Mouse (Mus musculus) common myeloid progenitor, adult 5-6 weeks (primary cell): ENCODE measurements around the gene Wdtc1. TPM values are rescaled to one million over a fixed set of nuclear protein-coding genes. Genes with fewer than 3 reads are reported as not detected.

Experiments used
- ATAC-seq: replicated peaks from 2 replicates; pipeline ENCODE4 v1.8.0; 2016; ENCODE audit warnings: low read depth, mild to moderate bottlenecking, moderate TSS enrichment, inconsistent platforms; ENCODE audit not compliant: poor library complexity, severe bottlenecking
- total RNA-seq: library from RNA; stranded (forward); fragments of 200-1000, 187-1606 nt; gene quantifications from 2 replicates; pipeline ENCODE4 v1.2.3, GENCODE M21; 2017

Wdtc1 gene
- total RNA-seq: 9.3 and 12.6 TPM in 2 replicates

DNA sequence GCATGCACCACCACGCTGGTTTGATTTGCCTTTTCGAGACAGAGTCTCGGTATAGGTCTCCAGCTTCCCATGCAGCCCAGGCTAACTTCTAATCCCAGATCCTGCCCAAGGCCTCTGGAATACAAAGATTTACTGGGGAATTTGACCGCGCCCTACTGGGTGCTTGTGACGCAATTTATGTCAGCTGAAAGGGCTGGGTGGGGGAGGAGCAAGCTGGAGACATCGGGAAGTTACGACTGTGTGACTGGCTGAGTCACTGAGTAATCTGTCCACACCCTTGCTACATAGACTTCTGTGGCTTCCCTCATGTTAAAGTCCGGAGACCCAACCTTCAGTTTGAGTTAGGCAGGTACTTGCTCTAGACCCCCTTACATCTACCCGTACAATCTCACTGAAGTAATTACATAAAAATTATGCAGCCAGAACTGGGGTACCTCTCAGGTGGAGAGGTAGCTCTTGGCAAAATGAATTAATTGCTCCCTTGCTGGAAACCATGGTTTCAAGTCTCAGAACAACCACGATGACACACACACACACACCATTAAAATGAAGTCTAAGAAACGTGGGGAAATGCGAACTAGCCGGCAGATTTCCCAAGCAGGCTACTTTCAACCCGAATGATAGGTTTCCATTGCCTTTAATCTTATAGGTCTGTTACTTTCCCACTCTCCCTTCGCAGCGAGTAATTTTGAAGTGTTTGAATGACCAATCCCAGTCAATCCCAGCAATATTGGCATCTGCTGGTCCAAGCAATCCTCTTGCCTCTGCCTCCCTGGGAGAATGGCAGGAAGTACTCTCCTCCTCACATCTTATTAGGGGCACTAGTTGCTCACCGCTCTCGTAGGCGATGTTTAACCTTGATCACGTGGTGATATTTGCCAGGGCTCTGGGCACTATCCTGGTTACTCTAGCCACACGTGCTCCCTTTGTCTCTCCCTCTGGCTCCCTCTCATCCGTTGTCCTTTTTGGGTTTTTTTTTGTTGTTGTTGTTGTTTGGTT lies at the start of gene Wdtc1:
Gene Wdtc1 (minus strand): TSS at position 115 of the 999 bp plus-strand sequence.
- peak; percentile 39; the same call in 1 of the 2 replicates for ATAC-seq

DNA sequence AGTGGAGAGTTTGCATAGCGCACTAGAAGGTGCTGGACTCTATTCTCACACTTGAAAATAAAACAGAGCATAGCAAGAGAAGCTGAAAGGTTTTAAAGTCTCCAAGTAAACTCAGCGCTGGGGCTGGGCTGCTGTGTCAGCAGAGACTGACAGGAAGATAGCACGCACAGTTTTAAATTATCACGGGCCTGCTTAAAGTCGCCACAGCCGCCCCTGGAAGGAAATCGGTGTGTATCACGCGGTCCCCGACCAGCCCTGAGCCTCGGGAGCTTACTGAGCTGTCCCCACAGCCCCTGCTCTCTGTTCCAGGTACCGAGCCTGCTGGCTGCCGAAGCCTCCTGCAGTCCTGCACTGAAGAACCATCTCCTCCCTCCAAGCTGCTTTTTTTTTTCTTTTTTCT lies 48.7 kb upstream of the Wdtc1 start:
- peak; percentile 62 for ATAC-seq

DNA sequence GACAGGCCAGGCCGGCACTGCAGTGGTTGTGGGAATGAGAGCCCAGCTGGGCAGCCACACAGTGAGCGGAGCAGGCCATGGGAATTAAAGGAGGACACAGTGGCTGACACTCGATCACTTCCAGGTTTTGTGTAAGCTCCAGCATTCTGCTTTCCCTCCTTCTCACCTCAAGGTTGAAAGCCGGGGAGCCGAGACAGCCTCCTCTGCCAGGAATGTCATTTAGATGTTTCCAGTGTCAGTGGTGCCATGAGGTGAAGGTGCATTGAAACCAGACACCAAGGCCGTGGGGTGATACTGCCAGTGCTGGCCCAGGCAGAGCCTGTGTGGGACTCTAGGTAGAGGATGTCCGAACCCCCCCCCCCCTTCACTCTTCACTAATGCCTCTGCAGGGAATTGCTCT lies 46.8 kb upstream of the Wdtc1 start:
- ATAC-seq: no peak

DNA sequence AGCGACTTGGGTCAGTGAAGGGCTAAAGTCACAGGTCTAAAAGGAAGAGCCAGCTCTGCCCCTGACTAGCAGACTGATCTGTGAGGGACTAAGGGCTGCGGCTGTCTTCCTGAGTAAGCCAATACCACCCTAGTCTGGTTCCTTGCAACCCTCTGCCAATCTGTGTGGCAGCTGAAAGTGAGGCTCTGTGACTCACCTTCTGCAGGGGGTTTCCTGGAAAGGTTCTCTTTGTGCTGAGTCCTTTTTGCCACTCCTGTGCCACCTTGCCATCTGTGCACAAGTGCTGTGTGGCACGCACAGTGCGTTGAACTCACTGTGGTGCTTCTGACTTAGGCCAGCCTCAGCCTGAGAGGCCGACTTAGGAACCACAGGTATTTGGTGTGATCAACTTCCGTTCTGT lies 46.2 kb upstream of the Wdtc1 start:
- no peak for ATAC-seq

DNA sequence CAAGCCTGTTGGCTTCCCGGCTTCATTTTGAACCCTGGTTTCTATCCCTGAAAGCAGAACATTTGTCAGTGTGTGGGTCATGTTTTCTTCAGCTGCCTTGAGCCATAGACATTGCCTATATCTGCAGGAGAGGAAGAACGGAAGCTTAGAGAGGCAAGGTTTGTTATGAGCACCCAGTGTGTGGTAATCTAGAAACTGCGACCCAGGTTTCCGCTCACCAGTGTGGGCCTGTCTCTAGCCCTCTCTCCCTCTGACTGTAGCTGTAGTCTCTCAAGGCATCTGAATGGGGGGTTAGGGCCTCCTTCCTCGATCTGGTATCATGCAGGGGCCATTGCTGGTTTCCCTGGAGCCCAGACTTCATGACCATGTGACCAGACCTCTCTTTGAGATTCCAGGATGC lies 45.3 kb upstream of the Wdtc1 start:
- no peak for ATAC-seq

DNA sequence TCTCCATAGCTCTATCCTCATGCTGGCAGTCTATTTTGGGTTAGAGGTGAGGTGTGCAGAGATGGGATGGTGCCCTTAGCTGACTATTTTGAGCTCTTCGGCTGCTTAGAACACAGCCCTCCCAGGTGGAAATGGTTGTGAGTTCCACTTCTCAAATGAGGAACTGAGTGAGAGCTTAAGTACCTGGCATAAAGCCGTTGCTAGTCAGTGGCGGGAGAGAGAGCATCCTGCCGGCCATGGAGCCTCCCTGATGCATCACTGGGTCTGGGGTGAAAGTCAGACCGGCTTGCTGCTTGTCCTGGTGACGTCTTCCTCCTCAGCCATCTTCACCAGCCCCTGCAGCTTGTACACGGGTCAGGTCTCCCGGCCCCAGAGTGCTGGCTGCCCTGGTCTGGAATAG lies 44.7 kb upstream of the Wdtc1 start:
- ATAC-seq: no peak

DNA sequence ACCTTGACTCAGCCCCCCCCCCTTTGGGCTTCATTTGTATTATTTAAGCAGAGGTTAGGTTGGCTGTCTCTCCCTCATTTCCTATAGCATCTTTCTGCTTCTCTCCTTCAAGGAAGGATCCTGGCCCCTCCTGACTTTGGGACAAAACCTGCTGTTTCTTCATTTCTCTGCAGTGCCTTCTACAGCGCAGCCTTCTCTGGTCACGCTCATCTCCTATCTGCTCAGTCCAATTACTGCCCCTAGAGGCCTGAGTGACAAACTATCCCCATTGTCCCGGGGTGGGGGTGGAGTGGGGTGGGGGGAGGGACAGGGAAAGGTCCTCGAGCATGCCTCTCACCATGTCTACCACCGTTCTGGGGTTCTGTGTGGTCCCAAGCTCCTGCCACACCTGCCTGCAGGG lies 44.0 kb upstream of the Wdtc1 start:
- ATAC-seq: no peak

DNA sequence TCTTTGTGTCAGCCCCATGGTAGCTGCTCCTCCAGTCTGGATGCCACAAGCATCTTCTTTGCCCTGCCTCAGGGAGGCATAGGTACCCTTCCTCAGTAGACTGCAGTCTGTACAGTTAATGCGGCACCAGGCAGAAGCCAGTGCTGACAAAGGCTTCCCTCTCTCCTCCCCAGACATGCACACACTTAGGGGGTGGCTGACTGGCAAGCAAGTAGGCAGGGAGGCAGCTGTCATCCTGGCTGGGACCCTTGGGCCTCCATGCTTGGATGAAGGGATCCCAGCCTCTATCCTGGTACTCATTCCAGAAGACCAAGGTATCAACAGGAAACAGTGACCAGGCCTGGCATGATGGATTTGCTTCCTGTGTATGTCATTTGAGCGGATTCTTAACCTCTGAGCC lies 42.8 kb upstream of the Wdtc1 start:
- ATAC-seq: no peak

DNA sequence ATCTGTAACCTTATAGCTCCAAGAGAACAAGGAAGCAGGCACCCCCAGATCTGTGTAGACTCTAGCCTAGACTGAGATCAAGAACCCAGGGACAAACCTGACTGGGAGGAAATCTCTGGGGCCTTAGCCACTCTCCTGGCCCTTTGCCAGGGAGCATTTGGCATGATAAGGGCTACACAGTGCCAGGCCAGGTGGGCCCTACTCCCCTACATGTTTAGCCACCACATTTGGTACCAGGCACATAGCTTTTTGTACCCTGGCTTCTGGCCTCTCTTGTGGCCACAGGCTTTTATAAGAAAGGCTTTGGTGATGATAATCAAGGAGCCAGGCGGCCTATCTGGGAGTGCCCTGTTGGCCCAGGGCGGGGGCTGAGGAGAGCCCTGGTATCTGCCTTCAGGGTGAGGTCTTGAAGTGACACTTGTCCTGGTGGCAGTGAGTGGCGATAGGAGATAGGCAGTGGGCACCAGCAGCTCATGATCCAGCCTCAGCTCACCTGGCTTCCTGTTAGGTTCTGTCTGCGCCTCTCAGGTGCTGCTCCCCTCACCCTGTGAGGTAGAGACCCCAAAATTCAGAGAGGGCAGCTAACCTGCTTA lies 41.8 kb upstream of the Wdtc1 start:
- ATAC-seq: peak; percentile 36; the same call in 1 of the 2 replicates

DNA sequence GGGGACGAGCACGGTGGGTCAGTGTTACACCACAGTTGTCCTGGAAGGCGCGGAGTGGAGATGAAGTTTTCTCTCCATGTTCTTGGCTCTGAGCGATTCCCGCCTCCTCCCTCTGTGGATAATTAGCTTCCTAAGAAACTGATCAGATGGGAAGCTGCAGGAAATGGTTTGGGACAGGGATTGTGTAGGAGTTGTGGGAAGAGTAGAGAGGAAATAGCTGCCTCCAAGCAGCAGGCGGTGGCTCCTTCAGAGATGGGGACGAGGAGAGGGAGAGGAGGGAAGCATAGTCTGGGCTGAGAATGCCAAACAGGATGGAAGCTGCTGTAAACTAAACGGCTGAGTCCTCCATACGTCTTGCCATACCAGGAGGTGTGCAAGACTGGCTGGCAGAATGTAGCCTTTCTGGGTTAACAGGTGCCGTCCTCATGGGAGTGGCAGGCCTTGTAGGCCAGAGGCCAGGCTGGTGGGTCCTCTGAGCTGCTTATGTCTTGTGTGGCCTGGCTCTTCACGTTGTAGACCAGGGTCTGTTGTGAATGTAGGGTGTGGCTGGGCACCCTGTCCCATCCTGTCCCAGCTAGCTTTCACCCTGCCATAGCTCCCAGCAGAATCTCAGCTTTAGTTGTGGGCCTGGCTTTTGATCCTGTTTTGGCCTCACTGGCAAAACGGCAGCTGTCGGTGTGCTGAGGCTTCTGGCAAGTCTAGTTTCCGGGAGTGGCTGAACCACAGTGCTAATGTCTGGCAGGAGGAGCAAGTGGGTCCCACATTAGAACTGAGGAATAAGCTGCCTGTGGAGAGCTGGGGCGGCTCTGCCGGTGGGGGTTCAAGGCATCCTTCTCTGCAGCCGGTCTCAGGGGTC lies 38.1 kb upstream of the Wdtc1 start:
- ATAC-seq: no peak

DNA sequence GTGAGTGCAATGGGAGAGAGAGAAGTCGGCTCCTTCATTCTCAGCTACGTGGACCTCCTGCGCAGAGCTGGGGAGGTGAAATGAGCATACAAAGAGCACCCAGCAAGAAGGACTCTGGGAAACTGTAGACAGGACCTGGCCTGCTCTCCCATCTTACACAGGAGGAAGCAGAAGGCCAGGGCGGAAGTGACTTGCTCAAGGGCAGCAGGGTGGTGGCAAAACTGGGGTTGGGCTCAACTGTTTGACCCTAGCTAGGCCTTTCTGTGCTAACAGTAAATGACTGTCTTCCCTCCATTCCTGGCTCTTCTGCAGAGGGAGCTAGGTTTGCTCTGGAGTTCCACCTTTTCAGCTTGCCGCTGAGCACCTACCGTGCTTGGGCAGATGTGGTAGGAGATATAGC lies 37.3 kb upstream of the Wdtc1 start:
- ATAC-seq: peak; percentile 57

DNA sequence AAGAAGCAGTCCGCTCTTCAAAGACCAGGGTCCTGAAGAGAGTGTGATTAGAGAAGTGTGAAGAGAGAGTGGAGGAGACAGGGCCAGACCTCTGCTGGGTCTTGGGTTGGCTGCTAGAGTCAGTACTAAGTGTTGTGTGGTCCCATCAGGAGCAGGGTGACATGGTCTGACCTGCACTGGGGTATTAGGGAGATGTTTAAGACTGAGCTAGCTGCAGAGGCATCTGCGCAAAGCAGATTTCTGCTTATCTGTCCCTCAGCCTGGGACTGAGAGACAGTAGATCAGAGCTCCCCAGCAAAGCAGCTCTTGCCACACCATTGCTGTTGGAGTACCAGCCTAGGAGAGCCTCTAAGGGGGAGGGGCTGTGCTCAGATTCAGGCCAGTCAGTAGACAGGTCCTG lies 36.8 kb upstream of the Wdtc1 start:
- peak; percentile 73 for ATAC-seq

DNA sequence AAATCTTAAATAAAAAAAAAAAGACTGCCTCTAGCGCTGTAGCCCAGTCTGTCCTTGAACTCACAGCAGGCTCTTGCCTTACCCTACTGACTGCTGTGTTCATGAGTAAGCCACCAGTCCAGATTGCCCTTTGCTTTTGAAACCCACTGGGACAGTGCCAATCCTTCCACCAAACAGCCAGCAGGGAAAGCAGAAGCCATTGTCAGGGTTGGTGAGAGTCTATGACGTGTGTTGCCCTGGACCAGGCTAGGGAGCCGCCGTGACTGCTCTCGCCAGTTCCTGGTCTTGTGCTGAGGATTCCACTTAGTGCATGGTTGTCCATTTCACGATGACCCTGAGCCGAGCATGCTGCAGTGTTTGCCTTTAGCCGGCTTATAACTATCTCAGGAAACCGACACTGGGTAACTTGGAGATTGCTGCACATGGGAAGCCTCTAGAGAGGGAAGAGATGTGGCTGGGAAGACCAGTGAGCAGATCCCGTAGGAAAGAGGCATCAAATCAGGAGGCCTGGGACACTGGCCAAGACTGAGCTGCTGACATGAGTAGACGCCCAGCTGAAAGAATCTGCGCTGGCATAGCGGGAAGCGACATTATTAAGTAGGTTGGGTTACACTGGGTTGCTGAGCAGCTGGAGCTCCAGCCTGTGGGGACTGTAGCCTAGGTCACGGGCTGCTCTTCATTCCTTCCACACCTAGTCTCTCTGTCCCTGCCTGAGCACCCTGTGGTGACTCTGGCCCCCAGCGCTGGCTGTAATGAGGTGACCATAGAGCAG lies 35.7 kb upstream of the Wdtc1 start:
- no peak for ATAC-seq

DNA sequence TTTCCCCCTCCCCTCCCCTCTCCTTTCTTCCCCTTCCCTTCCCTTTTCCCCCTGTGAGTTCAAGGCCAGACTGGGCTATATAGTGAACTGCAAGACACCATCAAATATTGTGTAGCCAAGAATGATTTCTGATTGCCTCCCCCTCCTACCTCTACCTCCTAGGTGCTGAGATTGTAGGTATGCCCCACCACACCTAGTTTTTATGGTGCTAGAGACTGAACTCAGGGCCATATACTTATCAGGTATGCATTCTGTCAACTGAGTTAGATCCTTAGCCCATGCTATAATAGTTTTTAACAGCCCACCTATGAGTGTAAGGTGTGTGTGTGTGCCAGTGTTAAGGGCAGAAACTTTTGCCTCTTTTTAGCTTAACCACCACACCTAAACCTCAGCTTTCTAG lies 33.8 kb upstream of the Wdtc1 start:
- ATAC-seq: no peak

DNA sequence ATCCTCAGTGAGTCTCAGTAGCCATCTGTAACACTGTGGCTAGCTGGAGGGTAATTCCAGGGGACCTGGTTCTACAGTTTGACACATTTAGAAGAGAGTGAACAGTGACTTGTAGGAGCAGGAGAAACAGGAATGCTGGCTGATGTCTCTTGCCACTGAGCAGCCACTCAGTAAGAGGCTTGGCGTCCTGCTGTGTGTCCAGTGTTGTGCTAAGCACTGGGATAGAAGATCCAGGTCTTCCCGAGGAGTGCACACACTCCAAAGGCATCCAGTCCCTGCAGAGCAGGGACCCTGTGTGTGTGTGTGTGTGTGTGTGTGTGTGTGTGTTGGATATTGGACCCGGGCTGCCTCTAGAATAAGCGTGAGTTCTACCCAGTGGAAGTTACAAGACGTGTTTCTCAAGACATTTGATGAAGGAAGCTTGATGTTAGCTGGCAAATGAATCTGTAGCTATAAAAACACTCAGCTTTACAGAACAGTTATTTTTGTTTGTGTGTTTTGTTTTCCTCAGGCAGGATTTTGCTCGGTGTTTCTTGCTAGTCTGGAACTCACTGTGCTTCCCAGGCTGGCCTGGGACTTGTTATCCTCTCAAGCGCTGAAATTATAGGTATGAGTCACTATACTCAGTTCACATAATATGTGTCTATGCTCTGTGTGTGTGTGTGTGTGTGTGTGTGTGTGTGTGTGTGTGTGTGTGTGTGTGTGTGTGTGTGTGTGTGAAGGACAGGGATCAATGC lies 32.9 kb upstream of the Wdtc1 start:
- no peak for ATAC-seq

DNA sequence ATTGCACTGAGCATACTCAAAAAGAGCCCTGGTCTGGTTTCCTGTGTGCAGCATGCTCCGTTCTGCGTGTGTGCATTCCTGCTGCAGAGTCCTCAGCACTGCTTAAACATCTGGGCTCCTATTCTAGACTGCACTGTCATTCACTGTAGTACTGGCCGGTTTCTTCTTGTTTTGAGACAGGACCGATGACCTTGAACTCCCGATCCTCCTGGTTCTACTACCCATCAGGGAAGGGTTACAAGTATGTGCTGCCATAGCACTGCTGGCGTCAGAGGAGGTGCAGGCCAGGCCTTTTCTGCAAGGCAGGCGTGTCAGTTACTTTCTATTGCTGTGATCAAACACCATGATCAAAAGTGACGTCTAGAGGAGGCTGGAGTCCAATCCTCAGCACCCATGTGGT lies 27.9 kb upstream of the Wdtc1 start:
- ATAC-seq: no peak

DNA sequence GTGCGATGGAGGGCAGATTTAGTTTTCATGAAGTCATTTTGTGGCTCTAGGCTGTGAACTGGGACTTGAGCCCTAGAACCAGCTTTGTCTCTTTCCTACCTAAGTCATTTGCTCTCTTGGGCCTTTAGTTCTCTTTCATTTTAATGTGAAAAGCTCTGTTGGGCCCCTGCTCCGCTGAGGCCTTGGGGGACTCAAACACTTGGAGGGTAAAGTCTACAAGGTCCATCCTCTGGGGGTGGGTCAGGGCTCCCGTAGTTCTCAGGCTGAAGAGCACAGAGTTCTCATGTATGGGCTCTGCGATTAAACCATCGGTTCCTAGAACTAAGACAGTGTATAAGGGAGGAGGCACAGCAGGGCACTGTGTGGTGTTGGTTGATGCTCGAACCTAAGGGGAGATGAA lies 27.3 kb upstream of the Wdtc1 start:
- no peak for ATAC-seq

DNA sequence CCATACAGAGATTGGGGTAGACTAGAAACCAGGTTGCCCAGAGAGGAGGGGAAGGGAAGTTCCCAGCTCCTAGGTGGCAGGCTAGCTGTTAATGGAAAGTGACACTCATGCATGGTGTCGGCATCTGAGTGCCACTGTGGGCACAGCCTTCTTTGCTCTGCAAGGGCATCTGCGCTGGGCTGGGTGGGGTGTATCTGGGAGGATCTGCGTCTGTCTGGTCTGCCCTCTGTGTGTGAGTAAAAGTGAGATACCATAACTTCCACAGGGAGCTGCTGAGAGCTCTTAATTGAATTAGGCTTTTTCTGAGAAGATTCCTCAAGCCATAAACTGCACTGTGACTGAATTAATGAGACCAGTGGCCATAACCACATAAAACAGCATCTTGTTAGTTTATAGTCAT lies 26.6 kb upstream of the Wdtc1 start:
- ATAC-seq: no peak

DNA sequence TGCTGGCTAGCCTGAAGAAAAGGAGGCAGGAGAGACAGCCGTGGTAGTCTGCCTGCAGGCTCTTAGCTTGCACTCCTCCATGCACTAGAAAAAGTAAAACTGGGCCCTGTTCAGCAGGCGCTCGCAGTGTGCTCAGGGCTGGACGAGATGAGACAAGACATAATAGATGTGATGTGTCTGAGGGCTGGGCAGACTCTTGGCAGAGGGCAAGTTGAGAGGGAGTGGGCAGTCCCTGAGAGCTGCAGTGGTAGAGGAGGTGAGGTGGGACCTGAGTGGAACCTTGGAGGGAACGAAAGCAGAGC lies 25.7 kb upstream of the Wdtc1 start:
- ATAC-seq: no peak
